Mouse (Mus musculus): ENCODE measurements around the gene Melk. TPM values are rescaled to one million over a fixed set of nuclear protein-coding genes. Genes with fewer than 3 reads are reported as not detected.

The Melk gene
- under 1 TPM; 0.57 to 0.74 TPM for total RNA-seq (2021)

- intact Hi-C loops (cut with DNase I) = no loop called here
- peak; percentile 30 to 47 for DNase-seq (ENCODE audit: low spot score in 2 of 2)
Observed at GRCm38 (mm10) chr4:44300781-44301750, at the start of gene Melk. Melk (plus strand) TSS chr4:44300876.

- intact Hi-C loops (cut with DNase I) = no loop called here
- DNase-seq (ENCODE audit: low spot score in 2 of 2) = peak; percentile 29 to 31
Observed at GRCm38 (mm10) chr4:44251521-44251920, 49.2 kb upstream of the Melk start.

DNA sequence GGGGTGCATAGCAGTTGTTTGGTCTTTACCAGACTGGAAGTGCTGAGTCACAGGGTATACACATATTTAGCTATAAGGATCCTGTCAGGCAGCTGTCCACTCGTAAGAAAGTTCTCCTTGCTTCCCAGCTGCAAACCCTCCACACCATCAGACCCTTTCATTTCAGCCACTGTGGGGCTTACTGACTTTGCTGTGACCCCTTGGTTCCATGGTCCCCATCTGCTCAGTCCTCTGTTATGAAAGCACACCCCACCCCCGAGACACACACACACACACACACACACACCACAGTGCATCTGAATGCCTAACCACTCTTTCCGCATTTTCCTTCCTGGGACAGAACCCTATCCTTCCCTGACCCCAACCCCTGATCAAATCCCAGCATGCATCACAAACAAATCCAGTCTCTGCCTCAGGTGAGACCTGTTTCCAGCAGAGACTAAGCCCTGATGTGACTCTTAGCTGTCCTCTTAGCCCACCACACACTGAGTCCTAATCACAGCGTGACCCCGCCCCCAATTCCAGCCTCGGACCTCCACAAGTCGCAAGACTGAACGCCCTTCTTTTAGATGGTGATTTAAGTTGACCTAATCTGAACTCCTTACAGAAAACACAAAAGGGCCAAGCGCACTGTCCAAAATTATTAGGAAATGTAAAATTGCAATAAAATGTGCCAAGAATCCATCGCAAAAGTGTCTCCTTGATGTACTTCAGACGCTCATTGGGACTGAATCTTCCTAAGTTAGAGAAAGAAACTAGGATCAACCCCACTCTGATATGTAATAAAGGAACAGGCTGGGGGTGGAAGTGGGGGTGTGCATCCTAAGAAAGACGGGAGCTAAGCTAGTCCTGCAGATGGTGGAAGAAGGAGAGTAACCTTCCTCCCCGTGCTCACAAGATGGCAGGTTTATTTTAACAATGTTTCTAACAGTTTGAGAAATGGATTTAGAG lies 48.4 kb upstream of the Melk start:
- peak; percentile 37 to 38 for DNase-seq (ENCODE audit: low spot score in 2 of 2)

DNA sequence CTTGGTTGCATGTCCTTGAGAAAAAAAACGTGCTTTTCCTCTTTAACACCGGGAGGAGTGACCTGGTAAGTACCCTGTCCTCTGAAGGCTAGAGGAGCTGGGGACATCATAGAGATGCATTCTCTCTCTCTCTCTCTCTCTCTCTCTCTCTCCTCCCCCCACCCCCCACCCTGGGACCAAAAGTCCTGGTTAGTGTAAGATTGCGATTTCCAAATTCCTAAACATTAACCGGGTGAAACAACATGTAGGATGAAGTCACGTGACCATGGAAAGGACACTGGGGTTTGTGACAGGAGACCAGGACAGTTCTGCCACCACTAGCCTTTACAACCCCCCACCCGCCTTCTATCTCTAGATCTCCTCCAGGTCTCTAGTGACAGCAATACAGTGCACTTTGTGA lies 47.5 kb upstream of the Melk start:
- no peak for DNase-seq (ENCODE audit: low spot score in 2 of 2)
- intact Hi-C loops (cut with DNase I) = no loop called here

More for the DNA sequence above, 48.4 kb upstream of the Melk start:
- intact Hi-C loops (cut with DNase I) = no loop called here

DNA sequence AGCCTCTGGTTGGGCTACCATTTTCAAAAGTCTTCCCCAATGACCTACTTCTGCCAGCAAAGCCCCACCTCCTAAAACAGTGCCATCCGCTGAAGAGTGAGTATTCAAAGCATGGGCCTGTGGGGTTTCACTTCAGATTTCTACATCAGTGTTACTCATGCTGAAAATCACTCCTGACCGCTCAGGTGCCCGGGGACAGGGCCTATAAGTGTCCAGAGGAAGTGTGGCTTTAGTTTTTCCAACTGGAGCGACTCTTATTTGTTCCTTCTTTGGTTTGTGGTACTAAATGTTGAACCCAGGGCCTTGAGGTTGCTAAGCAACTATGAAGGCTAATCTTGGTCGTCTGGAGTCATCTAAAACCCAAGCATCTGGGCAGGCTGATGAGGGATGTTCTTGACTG lies 46.1 kb upstream of the Melk start:
- no peak for DNase-seq (ENCODE audit: low spot score in 2 of 2)
- intact Hi-C loops (cut with DNase I) = no loop called here

DNA sequence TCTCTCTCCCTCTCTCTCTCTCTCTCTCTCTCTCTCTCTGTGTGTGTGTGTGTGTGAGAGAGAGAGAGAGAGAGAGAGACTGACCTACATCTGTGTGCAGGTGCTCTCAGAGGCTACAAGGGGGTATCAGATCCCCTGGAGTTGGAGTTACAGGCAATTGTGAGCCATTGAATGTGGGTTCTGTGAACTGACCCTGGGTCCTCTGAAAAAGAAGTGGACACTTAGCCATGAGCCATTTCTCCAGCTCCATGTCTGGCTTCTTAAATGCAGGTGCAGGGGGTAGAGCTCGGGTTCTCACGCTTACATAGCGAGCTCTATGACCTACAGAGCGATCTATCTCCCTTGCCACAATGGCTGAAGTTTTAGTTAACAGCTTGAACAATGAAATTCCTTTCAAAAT lies 41.5 kb upstream of the Melk start:
- no peak for DNase-seq (ENCODE audit: low spot score in 2 of 2)
- intact Hi-C loops (cut with DNase I) = no loop called here

DNA sequence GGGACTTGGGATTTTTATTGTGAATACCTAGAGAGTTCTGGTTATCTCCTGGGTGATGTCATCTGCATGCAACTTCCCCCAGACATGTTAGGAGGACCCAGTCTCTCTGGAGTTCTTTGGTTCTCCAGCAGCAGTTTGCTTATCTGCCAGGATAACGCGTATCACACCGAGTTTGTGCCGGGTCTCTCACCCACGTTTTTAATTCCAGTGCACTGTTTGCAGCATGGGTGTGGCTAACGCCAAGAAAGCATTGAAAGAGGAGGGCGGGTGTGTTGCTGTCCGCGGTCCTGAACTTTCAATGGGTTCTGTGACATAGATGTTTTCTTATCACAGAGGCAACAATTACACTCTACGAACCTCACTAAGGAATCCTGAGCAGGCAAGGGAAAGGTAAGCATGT lies 40.4 kb upstream of the Melk start:
- intact Hi-C loops (cut with DNase I) = no loop called here
- no peak for DNase-seq (ENCODE audit: low spot score in 2 of 2)

DNA sequence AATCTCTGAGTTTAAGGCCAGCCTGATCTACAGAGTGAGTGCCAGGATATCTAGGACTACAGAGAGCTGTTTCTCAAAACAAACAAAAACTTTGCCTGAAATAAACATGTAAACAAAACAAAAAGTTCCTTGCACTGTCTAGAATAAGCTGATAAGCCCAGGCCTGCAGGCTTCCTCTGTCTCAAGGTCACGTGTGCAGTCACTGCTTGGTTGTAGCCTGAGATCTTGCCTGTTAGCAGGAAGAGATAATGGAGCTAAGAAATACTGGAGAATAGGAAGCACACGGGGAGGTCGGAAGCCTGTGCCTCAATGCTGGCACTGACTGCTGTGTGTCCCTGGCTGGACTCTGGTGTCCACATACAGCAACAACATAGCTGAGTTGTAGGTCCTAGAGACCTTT lies 35.2 kb upstream of the Melk start:
- intact Hi-C loops (cut with DNase I) = no loop called here
- DNase-seq (ENCODE audit: low spot score in 2 of 2) = no peak

GRCm38 (mm10) chr4:44267437-44267836 lies 33.2 kb upstream of the Melk start:
- no peak for DNase-seq (ENCODE audit: low spot score in 2 of 2)
- intact Hi-C loops (cut with DNase I) = no loop called here

GRCm38 (mm10) chr4:44269376-44269817 lies 31.3 kb upstream of the Melk start:
- intact Hi-C loops (cut with DNase I) = no loop called here
- peak; percentile 46 to 64 for DNase-seq (ENCODE audit: low spot score in 2 of 2)

DNA sequence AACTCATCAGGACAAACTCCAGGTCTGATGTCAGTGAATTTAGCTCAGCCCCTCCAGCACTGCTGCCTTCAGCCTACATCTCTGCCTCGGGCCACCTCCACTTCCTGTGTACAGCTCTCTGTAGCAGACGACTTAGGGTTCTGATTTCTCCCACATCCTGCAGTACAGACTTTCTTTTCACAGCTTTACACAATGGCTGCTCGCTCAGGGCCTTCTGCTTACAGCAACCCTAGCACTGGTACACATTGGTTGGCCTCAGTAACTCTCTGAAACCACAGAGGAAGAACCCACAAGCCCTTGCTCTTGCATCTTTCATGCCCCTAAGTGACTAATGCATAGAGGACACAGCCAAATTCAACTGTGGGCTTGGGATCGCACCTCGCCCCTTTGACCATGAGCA lies 29.5 kb upstream of the Melk start:
- no peak for DNase-seq (ENCODE audit: low spot score in 2 of 2)
- intact Hi-C loops (cut with DNase I) = no loop called here

DNA sequence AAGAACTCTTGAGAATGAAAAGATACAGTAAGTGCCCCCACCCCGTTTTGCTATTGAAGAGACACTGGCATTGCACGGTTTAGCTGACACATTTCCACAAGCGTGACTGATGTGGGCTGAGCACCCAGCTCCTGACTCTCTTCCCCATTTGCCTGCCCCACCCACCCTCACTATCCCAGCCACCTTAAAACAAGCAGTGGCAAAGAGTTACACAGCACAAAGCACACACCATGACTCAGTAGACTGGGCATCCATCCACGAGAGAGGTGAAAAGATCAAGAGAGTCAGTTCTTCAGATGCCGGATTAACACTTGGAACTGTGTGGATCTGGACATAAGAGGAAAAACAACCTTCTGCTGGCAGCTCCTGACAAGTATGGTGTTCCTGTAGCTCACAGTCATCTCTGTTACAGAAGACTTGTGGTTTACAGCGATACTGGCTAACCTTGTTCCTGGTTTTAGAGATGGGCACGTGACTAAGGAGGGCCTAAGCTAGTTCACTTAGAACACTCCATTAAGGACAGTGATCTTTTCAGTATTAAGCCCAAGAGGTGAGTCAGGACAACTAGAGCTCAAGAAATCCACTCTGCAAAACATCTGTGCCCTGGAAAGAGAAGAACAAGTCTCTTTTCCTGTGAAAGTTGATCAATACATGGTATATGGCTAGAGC lies 18.9 kb upstream of the Melk start:
- intact Hi-C loops (cut with DNase I) = no loop called here
- DNase-seq (ENCODE audit: low spot score in 2 of 2) = no peak

DNA sequence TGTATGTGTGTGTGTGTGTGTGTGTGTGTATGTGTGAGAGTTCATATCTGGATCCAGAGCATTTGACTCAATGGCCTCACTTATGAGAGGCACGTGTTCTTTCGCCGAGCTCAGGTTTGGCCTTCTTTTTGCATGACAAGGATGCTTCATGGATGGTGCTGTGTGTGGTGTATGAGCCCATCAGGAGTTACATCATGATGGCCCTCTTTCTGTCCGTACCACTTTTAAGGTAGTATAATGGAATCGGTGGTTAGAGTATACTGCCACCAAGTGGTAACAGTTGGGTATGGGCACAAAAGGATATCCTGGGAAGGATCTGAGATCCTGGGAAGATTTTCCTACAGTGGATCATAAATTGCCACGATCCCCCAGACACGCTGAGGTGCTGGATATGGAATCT lies 8.1 kb upstream of the Melk start:
- intact Hi-C loops (cut with DNase I) = loop anchor here (1.0 to 2.0 kb wide), 2 partner anchors 119 to 228 kb away; no protein-coding TSS in a partner anchor
- peak; percentile 35 to 62 for DNase-seq (ENCODE audit: low spot score in 2 of 2)

GRCm38 (mm10) chr4:44295837-44296236 lies 4.8 kb upstream of the Melk start:
- intact Hi-C loops (cut with DNase I) = no loop called here
- DNase-seq (ENCODE audit: low spot score in 2 of 2) = no peak

- intact Hi-C loops (cut with DNase I) = no loop called here
- DNase-seq (ENCODE audit: low spot score in 2 of 2) = peak; percentile 30 to 40
Observed at GRCm38 (mm10) chr4:44306585-44306984, 5.9 kb downstream of the Melk start.

- intact Hi-C loops (cut with DNase I) = no loop called here
- no peak for DNase-seq (ENCODE audit: low spot score in 2 of 2)
Observed at GRCm38 (mm10) chr4:44310429-44310828, 9.8 kb downstream of the Melk start.

GRCm38 (mm10) chr4:44310911-44311310 lies 10.2 kb downstream of the Melk start:
- intact Hi-C loops (cut with DNase I) = no loop called here
- DNase-seq (ENCODE audit: low spot score in 2 of 2) = no peak

- DNase-seq (ENCODE audit: low spot score in 2 of 2) = no peak
- intact Hi-C loops (cut with DNase I) = no loop called here
Observed at GRCm38 (mm10) chr4:44316270-44316809, 15.7 kb downstream of the Melk start.

DNA sequence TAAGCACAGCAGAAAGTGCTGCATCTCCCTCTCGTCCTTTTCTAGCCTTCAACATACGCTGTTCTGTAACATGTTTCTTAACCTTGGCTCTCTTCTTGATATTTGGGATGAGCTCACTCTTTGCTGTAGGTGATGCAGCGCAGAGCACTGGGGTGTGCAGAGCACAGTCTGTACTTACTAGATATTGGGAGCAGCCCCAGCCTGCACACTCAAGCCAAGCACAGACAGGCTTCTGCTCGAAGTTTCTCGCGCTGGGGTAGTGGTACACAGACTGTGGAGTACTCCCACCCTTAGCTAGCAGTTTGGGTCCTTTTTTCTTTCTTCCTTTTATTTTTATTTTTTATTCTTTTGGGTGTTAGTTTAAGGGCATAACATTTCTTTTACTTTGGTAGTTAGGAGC lies 19.8 kb downstream of the Melk start:
- intact Hi-C loops (cut with DNase I) = loop anchor here (10.0 kb wide), 1 partner anchor 434 kb away; the partner anchor contains the start of gene Zcchc7
- DNase-seq (ENCODE audit: low spot score in 2 of 2) = no peak

Data from left cerebral cortex, postnatal 36 days (tissue).